Mouse (Mus musculus): ENCODE data around the gene Map3k5.

The Map3k5 gene

DNA sequence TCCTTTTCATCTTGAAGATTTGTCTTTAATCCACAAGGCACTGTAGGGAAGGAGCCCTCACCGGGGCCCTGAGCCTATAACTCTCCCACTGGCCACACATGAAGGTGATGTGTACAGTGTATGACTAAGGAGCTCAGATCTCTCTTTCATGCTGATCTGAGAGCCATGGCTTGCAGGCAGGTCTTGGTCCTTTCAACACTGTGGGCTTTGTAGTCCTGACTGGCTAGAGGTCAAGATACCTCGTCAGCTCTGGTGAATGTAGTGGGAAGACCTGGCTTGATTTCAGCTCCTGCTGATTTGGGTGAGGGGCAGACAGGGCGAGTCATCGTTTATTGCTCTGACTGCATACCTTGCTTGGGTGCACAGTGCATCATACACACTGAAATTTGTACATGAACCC, 171.3 kb downstream of the Map3k5 start:
- no peak for DNase-seq (ENCODE audit: low read depth)

DNA sequence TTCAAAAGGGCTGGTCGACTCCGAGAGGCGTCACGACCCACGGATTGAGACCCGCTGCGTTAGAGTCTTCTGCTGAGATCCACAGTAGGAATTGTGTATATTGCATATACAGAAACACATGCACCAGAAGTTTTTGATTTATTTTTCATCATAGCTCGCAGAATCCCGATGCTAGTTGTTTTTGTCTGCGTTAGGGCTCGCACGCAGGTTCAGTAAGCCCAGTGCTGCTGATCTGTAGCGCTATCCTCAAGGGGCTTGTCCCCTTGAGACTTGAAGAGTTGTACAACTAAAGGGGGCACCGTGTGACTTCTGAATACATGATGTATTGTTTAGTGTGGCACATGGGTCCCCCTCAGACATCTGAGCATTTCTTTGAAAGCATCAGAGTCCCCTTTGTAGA, 172.8 kb downstream of the Map3k5 start:
- DNase-seq (ENCODE audit: low read depth), result no peak

DNA sequence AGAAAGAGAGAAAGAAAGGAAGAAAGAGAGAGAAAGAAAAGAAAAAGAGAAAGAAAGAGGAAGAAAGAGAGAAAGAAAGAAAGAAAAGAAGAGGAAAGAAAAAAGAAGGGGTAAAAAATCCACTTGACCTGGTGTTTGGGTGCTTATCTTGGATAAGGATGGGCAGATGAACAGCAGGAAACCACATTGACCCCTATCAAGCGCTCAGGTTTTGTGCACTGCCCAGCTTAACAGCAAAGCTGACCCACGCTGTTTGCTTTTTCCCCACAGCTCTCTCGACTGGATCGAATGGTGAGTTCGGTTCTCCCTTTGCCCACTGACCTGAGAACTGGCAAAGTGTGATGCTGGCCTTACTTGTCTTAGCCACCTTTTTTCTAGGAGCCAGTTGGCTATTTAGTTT, 177.2 kb downstream of the Map3k5 start:
- DNase-seq (ENCODE audit: low read depth), result peak; percentile 85

DNA sequence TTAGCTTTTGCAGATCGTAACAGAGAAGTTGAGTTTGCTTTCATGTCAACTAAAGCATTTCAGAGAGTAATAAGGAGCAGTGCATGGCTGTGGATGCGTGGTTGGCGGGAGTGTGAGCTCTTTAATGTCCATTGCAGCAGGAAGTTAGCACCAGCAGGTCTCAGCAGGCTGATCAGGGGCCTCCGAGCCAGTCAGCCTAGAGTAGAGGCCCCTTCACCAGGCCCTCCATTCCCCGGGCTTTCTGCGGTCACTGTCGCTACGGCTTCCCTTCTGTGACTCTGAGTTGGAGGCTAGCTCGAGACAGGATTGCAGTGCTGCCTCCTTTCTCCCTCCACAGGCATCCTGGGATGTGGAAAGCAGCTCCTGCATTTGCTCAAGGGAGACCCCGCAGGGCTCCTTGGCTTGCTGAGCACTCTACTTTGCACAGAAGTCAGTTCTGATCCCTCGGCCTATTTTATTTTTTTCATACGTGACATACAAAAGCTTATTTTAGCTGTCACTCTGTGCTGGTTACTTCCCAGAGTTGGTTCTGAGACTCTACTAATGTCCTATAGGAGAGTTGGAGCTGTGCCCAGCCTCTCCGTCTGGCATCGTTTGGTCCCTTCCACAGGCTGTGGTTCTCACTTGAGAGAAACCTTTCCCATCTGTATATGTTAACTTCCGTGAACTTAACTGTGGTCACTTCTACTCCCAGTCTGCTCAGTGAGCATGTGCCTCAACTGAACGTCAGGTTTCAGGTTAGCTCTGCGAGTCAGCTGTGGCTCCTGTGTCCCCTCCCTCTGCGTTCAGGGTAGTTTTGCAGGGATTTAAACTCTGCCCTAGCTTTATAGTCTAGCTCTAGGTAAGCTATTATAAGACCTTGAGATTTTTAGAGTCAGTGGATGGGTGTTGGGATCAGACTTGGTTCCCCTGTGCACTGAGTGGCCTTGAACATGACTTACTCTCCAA, 178.0 kb downstream of the Map3k5 start:
- DNase-seq (ENCODE audit: low read depth), result peak; percentile 20

GRCm38 (mm10) chr10:20119504-20120425, 185.5 kb downstream of the Map3k5 start:
- DNase-seq (ENCODE audit: low read depth), result no peak

GRCm38 (mm10) chr10:20121981-20122380, 187.7 kb downstream of the Map3k5 start:
- DNase-seq (ENCODE audit: low read depth), result no peak

- DNase-seq (ENCODE audit: low read depth), result peak; percentile 92
Observed at GRCm38 (mm10) chr10:20123401-20123800, 189.1 kb downstream of the Map3k5 start.

DNA sequence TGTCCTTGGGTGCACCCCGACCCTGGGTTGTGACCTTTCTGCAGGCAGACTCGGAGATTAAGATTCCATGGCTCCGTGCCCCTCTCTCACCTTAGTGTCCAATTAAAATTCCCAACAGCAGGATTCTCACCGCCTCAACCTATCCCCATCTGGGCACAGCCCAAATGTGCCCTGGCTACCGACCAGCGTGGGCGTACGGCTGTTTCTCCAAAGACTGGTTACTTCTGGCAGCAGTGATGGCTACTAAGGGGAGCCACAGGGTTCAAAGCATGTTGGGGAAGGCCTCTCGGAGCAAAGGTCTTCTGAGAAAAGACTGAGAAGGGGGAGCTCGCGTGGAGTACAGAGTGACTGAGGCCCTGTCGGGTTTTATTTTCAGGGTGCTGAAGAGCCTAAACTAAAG, 190.3 kb downstream of the Map3k5 start:
- no peak for DNase-seq (ENCODE audit: low read depth)

DNA sequence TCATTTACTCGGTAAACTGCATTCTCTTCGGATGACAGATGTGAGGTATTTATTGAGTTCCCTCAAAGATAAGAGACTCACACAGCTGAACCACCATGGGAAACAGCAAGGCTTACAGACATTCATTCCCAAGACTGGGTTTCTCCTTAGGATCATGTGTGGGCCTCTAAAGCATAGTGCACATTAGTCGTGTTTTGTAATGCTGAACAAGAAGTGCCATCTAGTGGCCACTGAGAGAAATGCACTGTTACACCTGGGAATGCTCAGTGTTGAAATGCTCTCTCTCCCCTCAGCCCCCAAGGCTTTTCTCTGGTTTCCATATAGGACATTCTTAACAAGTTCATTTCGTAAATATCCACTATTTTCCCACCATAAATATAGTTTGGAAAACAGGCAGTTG, 191.0 kb downstream of the Map3k5 start:
- DNase-seq (ENCODE audit: low read depth), result peak; percentile 79

DNA sequence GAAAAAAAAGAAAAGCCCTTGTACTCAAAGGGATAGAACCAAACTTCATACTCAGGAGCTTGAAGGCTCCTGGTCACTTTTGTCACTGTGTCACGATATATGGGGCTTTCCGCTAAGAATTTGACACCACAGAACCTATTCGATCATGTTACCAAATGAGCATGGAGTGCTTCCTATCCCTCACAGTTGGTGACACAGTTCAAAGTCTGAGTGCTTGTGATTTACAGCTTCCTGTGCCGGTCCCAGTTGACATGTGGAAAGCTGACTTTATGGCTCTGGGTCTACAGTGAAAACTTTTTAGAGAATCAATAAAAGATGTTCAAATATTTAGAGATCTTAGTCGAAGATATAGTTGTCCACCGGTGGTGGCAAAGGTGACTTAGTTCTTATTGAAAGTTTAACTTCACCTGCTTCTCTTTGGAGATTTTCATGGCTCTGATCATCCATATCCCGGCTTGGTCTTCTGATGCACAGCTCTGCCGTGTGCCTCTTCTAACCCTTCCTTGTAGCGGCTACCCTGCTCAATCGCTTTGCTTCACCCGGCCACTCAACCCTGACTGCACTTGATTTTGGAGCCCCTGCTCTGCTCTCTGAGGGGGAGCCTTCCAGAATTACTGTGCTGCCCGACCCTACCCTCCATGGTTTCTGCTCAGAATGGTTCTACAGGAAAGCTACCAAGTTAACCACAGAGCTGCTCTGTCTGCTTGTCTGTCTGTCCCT, 198.8 kb downstream of the Map3k5 start:
- DNase-seq (ENCODE audit: low read depth), result no peak

- DNase-seq (ENCODE audit: low read depth), result peak; percentile 95
Observed at GRCm38 (mm10) chr10:20135350-20136058, 201.2 kb downstream of the Map3k5 start.

- DNase-seq (ENCODE audit: low read depth), result no peak
Observed at GRCm38 (mm10) chr10:20136505-20136904, 202.2 kb downstream of the Map3k5 start.

GRCm38 (mm10) chr10:20141376-20141775, 207.1 kb downstream of the Map3k5 start:
- no peak for DNase-seq (ENCODE audit: low read depth)

GRCm38 (mm10) chr10:20148130-20148772, 214.0 kb downstream of the Map3k5 start, which contains the start of gene Map7:
Gene Map7 (plus strand): TSS chr10:20148471.
- DNase-seq (ENCODE audit: low read depth), result no peak

- peak; percentile 39 for DNase-seq (ENCODE audit: low read depth)
Observed at GRCm38 (mm10) chr10:20148773-20149120, 214.5 kb downstream of the Map3k5 start.

DNA sequence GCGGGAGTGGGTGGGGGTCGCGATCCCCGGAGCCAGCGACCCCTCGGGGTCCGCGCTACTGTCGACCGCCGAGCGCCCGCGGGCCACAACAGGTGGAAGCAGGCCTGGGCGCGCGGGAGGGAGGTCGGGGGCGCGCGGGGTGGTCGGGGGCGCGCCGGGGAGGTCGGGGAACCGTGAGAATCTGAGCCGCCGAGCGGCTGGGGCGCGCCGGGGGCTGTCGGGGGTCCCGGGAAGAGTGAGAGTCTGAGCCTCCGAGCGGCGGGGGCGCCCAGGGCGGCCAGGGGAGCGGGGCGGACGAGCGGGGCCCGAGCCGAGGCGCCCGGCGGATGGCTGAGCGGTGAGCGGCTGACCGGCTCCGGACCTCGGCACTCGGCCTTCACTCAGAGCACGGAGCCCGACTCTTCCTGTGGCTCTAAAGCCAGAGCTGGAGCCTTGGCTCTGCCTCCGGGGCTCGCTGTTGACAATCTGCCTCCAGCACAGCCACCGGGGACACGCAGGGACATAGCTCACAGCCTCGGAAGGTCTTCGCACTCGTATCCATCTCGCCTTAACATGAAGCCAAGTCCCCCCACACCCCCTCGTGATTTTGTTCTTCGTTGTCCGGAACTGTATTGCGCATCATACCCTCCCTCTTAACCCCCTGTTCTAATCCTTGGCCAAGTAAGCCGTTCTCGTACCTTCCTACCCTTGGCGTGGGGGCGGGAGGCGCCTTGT, 215.0 kb downstream of the Map3k5 start:
- no peak for DNase-seq (ENCODE audit: low read depth)

GRCm38 (mm10) chr10:20149835-20150355, 215.6 kb downstream of the Map3k5 start:
- DNase-seq (ENCODE audit: low read depth), result peak; percentile 66

- peak; percentile 58 for DNase-seq (ENCODE audit: low read depth)
Observed at GRCm38 (mm10) chr10:20152131-20152530, 217.9 kb downstream of the Map3k5 start.

GRCm38 (mm10) chr10:20153507-20153906, 219.2 kb downstream of the Map3k5 start:
- DNase-seq (ENCODE audit: low read depth), result peak; percentile 81

DNA sequence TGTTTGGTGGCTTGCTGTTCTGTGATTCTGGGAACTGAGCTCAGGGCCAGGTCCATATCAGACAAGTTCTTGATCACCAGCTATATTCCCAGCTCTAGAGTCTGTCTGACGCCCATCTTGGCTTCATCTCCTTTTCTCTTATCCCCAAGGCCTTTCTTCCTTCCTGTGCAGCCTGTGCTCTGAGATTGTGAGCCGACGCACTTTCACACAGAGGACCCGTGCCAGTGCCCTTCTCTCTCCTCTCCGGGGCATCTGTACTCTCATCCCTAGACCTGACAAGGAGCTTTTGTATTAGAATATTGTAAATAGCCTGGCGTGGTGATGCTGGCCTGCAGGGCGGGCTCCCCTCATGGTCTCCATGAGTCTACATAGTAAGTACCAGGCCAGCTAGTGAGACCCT, 221.1 kb downstream of the Map3k5 start:
- peak; percentile 67 for DNase-seq (ENCODE audit: low read depth)
